9 mouse cellular contexts compared by ENCODE assay signal in the genomic region with DNA sequence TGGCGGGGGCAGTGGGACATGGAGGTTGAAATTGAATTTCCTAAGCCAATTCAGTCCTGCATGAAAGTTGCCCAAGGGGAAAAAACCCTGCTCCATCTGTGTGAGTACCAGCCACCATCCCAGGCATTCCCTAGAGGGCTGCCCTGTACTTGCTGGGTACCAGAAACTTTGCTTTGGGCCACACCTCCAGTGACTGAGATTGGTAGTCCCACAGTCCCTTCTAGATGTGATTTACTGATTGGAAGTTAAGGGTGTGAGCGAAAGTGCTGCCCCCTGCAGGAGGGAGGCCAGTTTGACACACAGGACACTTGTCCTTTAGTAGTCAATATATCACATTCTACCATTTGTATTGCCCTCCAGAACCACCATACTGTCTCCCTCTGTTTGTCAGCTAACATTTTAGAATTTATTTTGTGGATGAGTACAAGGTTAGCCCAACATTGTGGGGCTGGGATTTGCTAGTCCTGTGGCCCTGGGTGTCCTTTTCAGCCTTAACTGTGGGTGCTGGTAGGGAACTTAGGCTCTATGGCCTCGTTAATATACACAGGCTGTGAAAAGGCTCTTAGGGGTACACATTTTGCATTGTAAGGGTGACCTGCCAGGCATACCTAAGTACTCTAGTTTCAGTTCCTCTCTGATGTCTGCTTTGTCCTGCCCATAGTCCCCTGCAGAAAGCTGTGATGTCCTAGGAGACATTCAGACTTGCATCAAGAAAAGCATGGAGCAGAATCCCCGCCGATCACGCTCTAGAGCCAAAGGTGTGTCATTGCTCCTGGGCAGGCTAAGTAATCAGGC. TPM values are rescaled to one million over a fixed set of nuclear protein-coding genes. Genes with fewer than 3 reads are reported as not detected.
DNase-seq lines count a peak whose midpoint lies in the region; ATAC-seq lines count a peak whose summit lies in the region.
"Had no signal": no experiment of that assay in that cellular context is flagged by ENCODE, and none has a peak within 500 bp of the region (broad histone marks: within the 10 kb centered on the region; RNA-seq: fewer than 3 reads in every experiment).

No protein-coding gene starts in this region.

- H3K4me3 ChIP-seq in forebrain, embryonic 11.5 days (ENCODE audit: low read depth, low read length), result no peak overlapping the region
- H3K4me3 ChIP-seq in forebrain, embryonic 16.5 days (replicated peaks; ENCODE audit: low read length), result no peak overlapping the region
- no peak overlapping the region for H3K4me3 ChIP-seq in midbrain, embryonic 14.5 days (replicated peaks; ENCODE audit: low read depth, low read length)
- H3K4me3 ChIP-seq in midbrain, embryonic 13.5 days (replicated peaks), result no peak overlapping the region

- 84% methylated on average over 6 of the region's 6 CpGs for WGBS in forebrain, embryonic 11.5 days
- 94% methylated on average over 6 of the region's 6 CpGs for WGBS in forebrain, embryonic 16.5 days
- WGBS in midbrain, embryonic 14.5 days, result 87% methylated on average over 6 of the region's 6 CpGs
- 88% methylated on average over 6 of the region's 6 CpGs for WGBS in midbrain, embryonic 13.5 days

- DNase-seq in forebrain, embryonic 11.5 days (ENCODE audit: low spot score), result peak; percentile 73
- DNase-seq in midbrain, embryonic 14.5 days, result peak; percentile 61
- DNase-seq in embryo, embryonic 10.5 days (ENCODE audit: low spot score), result peak; percentile 66
- DNase-seq in lung, postnatal 36 days, result peak; percentile 71
- DNase-seq in thymus, postnatal 25 days, result peak; percentile 42
- no peak for DNase-seq in gastrocnemius, postnatal 4 days (ENCODE audit: low spot score in 2 of 2)

- ATAC-seq in forebrain, embryonic 11.5 days (replicated peaks; ENCODE audit: low FRiP score), result no peak
- no peak for ATAC-seq in forebrain, embryonic 16.5 days
- ATAC-seq in midbrain, embryonic 14.5 days (ENCODE audit: low FRiP score, low TSS enrichment), result no peak
- no peak for ATAC-seq in midbrain, embryonic 13.5 days

- H3K9me3 ChIP-seq in forebrain, embryonic 11.5 days (ENCODE audit: control insufficient read depth, low read length), result no peaks in the 10 kb centered on the region
- H3K9me3 ChIP-seq in forebrain, embryonic 16.5 days (ENCODE audit: control insufficient read depth, low read length), result no peaks in the 10 kb centered on the region
- H3K9me3 ChIP-seq in midbrain, embryonic 14.5 days (ENCODE audit: control insufficient read depth, low read length), result no peaks in the 10 kb centered on the region
- no peaks in the 10 kb centered on the region for H3K9me3 ChIP-seq in midbrain, embryonic 13.5 days

- no peak overlapping the region for H3K9ac ChIP-seq in forebrain, embryonic 11.5 days (ENCODE audit: low read length)
- no peak overlapping the region for H3K9ac ChIP-seq in forebrain, embryonic 16.5 days (replicated peaks; ENCODE audit: low read depth, low read length)
- no peak overlapping the region for H3K9ac ChIP-seq in midbrain, embryonic 14.5 days (replicated peaks; ENCODE audit: low read length)
- H3K9ac ChIP-seq in midbrain, embryonic 13.5 days (replicated peaks), result no peak overlapping the region

- peaks cover 65% of the 10 kb centered on the region for H3K36me3 ChIP-seq in forebrain, embryonic 11.5 days (ENCODE audit: control insufficient read depth, insufficient read depth, low read length)
- H3K36me3 ChIP-seq in forebrain, embryonic 16.5 days (ENCODE audit: control insufficient read depth, insufficient read depth), result peaks cover 79% of the 10 kb centered on the region
- H3K36me3 ChIP-seq in midbrain, embryonic 14.5 days (ENCODE audit: control insufficient read depth, insufficient read depth, low read length), result peaks cover 92% of the 10 kb centered on the region
- H3K36me3 ChIP-seq in midbrain, embryonic 13.5 days, result peaks cover 92% of the 10 kb centered on the region

- no peak overlapping the region for H3K4me2 ChIP-seq in forebrain, embryonic 11.5 days (ENCODE audit: low read depth, low read length, severe bottlenecking)
- H3K4me2 ChIP-seq in forebrain, embryonic 16.5 days (ENCODE audit: low read length), result no peak overlapping the region
- H3K4me2 ChIP-seq in midbrain, embryonic 14.5 days (ENCODE audit: low read length), result no peak overlapping the region
- no peak overlapping the region for H3K4me2 ChIP-seq in midbrain, embryonic 13.5 days (replicated peaks)

- no peak overlapping the region for H3K27ac ChIP-seq in forebrain, embryonic 11.5 days (ENCODE audit: low read depth, low read length)
- no peak overlapping the region for H3K27ac ChIP-seq in forebrain, embryonic 16.5 days (ENCODE audit: low read length)
- H3K27ac ChIP-seq in midbrain, embryonic 14.5 days (replicated peaks; ENCODE audit: low read depth, low read length), result no peak overlapping the region
- H3K27ac ChIP-seq in midbrain, embryonic 13.5 days, result no peak overlapping the region

- H3K27me3 ChIP-seq in forebrain, embryonic 11.5 days (ENCODE audit: control insufficient read depth, insufficient read depth, low read length), result no peaks in the 10 kb centered on the region
- H3K27me3 ChIP-seq in forebrain, embryonic 16.5 days (replicated peaks; ENCODE audit: control insufficient read depth, insufficient read depth, low read length), result no peaks in the 10 kb centered on the region
- H3K27me3 ChIP-seq in midbrain, embryonic 14.5 days (ENCODE audit: control insufficient read depth, insufficient read depth, low read length), result no peaks in the 10 kb centered on the region
- no peaks in the 10 kb centered on the region for H3K27me3 ChIP-seq in midbrain, embryonic 13.5 days

- H3K4me1 ChIP-seq in forebrain, embryonic 11.5 days (replicated peaks; ENCODE audit: control insufficient read depth, insufficient read depth, low read length), result peaks cover 5% of the 10 kb centered on the region; the same call in 1 of the 2 replicates
- H3K4me1 ChIP-seq in forebrain, embryonic 16.5 days (replicated peaks; ENCODE audit: control insufficient read depth, insufficient read depth, low read length), result peaks cover 13% of the 10 kb centered on the region
- H3K4me1 ChIP-seq in midbrain, embryonic 14.5 days (ENCODE audit: control insufficient read depth, insufficient read depth, low read length), result peaks cover 7% of the 10 kb centered on the region
- H3K4me1 ChIP-seq in midbrain, embryonic 13.5 days (replicated peaks), result peaks cover 17% of the 10 kb centered on the region

RNA-seq across cellular contexts. Expression of a gene that starts 5.4 kb away (rescaled TPM):
- 165 and 166 TPM in 2 replicates for polyA plus RNA-seq in forebrain, embryonic 11.5 days (2014; fragmentation: Nextera tagmentation; extraction: Ambion mirVana)
- polyA plus RNA-seq in forebrain, embryonic 16.5 days (2015; fragmentation: Nextera tagmentation; extraction: Ambion mirVana), result 94.8 and 98.2 TPM in 2 replicates
- polyA plus RNA-seq in midbrain, embryonic 14.5 days (2014; fragmentation: Nextera tagmentation; extraction: Ambion mirVana), result 52.0 and 66.0 TPM in 2 replicates
- polyA plus RNA-seq in midbrain, embryonic 13.5 days (2015; fragmentation: Nextera tagmentation; extraction: Ambion mirVana), result 84.6 and 86.2 TPM in 2 replicates
- total RNA-seq in gastrocnemius, postnatal 4 days (2021), result 10 to 100 TPM; 71.8 to 90.1 TPM

RNA-seq across cellular contexts. Expression of a gene that starts 11.2 kb away (rescaled TPM):
- polyA plus RNA-seq in forebrain, embryonic 11.5 days (2014; fragmentation: Nextera tagmentation; extraction: Ambion mirVana), result not detected in 2 replicates
- not detected in 2 replicates for polyA plus RNA-seq in forebrain, embryonic 16.5 days (2015; fragmentation: Nextera tagmentation; extraction: Ambion mirVana)
- polyA plus RNA-seq in midbrain, embryonic 14.5 days (2014; fragmentation: Nextera tagmentation; extraction: Ambion mirVana), result not detected in 2 replicates
- polyA plus RNA-seq in midbrain, embryonic 13.5 days (2015; fragmentation: Nextera tagmentation; extraction: Ambion mirVana), result not detected in 2 replicates
- under 1 TPM; 0.23 to 0.32 TPM for total RNA-seq in gastrocnemius, postnatal 4 days (2021)
- polyA plus RNA-seq: neural tube, embryonic 14.5 days had no signal

RNA-seq across cellular contexts. Expression of a gene that starts 35.0 kb away (rescaled TPM):
- 5.0 and 7.0 TPM in 2 replicates for polyA plus RNA-seq in forebrain, embryonic 11.5 days (2014; fragmentation: Nextera tagmentation; extraction: Ambion mirVana)
- polyA plus RNA-seq in forebrain, embryonic 16.5 days (2015; fragmentation: Nextera tagmentation; extraction: Ambion mirVana), result 4.5 and 8.0 TPM in 2 replicates
- polyA plus RNA-seq in midbrain, embryonic 14.5 days (2014; fragmentation: Nextera tagmentation; extraction: Ambion mirVana), result 2.9 and 4.5 TPM in 2 replicates
- polyA plus RNA-seq in midbrain, embryonic 13.5 days (2015; fragmentation: Nextera tagmentation; extraction: Ambion mirVana), result 3.2 and 3.8 TPM in 2 replicates
- total RNA-seq in gastrocnemius, postnatal 4 days (2021), result 100 to 1,000 TPM; 160 to 187 TPM

RNA-seq across cellular contexts. Expression of a gene that starts 43.2 kb away (rescaled TPM):
- polyA plus RNA-seq in forebrain, embryonic 11.5 days (2014; fragmentation: Nextera tagmentation; extraction: Ambion mirVana), result 4.0 and 4.8 TPM in 2 replicates
- 6.6 and 9.3 TPM in 2 replicates for polyA plus RNA-seq in forebrain, embryonic 16.5 days (2015; fragmentation: Nextera tagmentation; extraction: Ambion mirVana)
- polyA plus RNA-seq in midbrain, embryonic 14.5 days (2014; fragmentation: Nextera tagmentation; extraction: Ambion mirVana), result 12.6 TPM in 2 replicates
- polyA plus RNA-seq in midbrain, embryonic 13.5 days (2015; fragmentation: Nextera tagmentation; extraction: Ambion mirVana), result 6.4 and 7.8 TPM in 2 replicates
- total RNA-seq in gastrocnemius, postnatal 4 days (2021), result 10 to 100 TPM; 12.7 to 14.8 TPM

Comparison
In these comparisons a context has a peak if more than half of its experiments do, and no peak if none do; other contexts are left out.
1. DNase-seq: peak in forebrain, embryonic 11.5 days (single experiment), midbrain, embryonic 14.5 days (single experiment), embryo, embryonic 10.5 days (single experiment), lung, postnatal 36 days (single experiment) and thymus, postnatal 25 days (single experiment); none in gastrocnemius, postnatal 4 days (0 of 2).